Mouse (Mus musculus) hindbrain, embryonic 15.5 days (tissue): ENCODE data around the gene Olfr1012. TPM values are rescaled to one million over a fixed set of nuclear protein-coding genes. Genes with fewer than 3 reads are reported as not detected.

Experiments
- polyA plus RNA-seq: library from polyadenylated mRNA; unstranded; fragments of >200 nt; fragmentation: Nextera tagmentation; extraction: Ambion mirVana; gene quantifications from 2 replicates; pipeline ENCODE4 v1.2.1, GENCODE M21; 2015

The Olfr1012 gene
- polyA plus RNA-seq, 1 experiment from 2014 or later = not detected

Other genes starting within 250 kb of the Olfr1012 start
- 0.06 and 0.10 TPM in 2 replicates for gene 4833423E24Rik, start 243.7 kb downstream of the Olfr1012 start, polyA plus RNA-seq
- gene Olfr996, start 183.6 kb downstream of the Olfr1012 start, polyA plus RNA-seq = not detected in 2 replicates
- not detected in 2 replicates for gene Olfr998, start 173.8 kb downstream of the Olfr1012 start, polyA plus RNA-seq
- not detected in 2 replicates for gene Olfr1000, start 150.9 kb downstream of the Olfr1012 start, polyA plus RNA-seq
- gene Olfr1002, start 112.1 kb downstream of the Olfr1012 start, polyA plus RNA-seq = not detected in 2 replicates
- not detected in 2 replicates for gene Olfr154, start 98.3 kb downstream of the Olfr1012 start, polyA plus RNA-seq
- gene Olfr1006, start 84.0 kb downstream of the Olfr1012 start, polyA plus RNA-seq = not detected in 2 replicates
- not detected in 2 replicates for gene Olfr1008, start 73.3 kb downstream of the Olfr1012 start, polyA plus RNA-seq
- not detected in 2 replicates for gene Olfr1009, start 47.3 kb downstream of the Olfr1012 start, polyA plus RNA-seq
- not detected in 2 replicates for gene Olfr1013, start 4.3 kb upstream of the Olfr1012 start, polyA plus RNA-seq
- gene Olfr1014, start 9.9 kb upstream of the Olfr1012 start, polyA plus RNA-seq = not detected in 2 replicates
- gene Olfr1015, start 19.3 kb upstream of the Olfr1012 start, polyA plus RNA-seq = not detected in 2 replicates
- gene Olfr1016, start 39.8 kb upstream of the Olfr1012 start, polyA plus RNA-seq = not detected in 2 replicates
- gene Olfr1018, start 55.7 kb upstream of the Olfr1012 start, polyA plus RNA-seq = not detected in 2 replicates
- not detected in 2 replicates for gene Olfr1019, start 82.7 kb upstream of the Olfr1012 start, polyA plus RNA-seq
- not detected in 2 replicates for gene Olfr1020, start 84.3 kb upstream of the Olfr1012 start, polyA plus RNA-seq
- gene Olfr1022, start 105.8 kb upstream of the Olfr1012 start, polyA plus RNA-seq = not detected in 2 replicates
- gene Olfr1023, start 122.9 kb upstream of the Olfr1012 start, polyA plus RNA-seq = not detected in 2 replicates
- gene Olfr1024, start 142.3 kb upstream of the Olfr1012 start, polyA plus RNA-seq = not detected in 2 replicates
- gene Olfr1025-ps1, start 152.4 kb upstream of the Olfr1012 start, polyA plus RNA-seq = not detected in 2 replicates
- gene Olfr1026, start 158.8 kb upstream of the Olfr1012 start, polyA plus RNA-seq = not detected in 2 replicates
- not detected in 2 replicates for gene Olfr1028, start 187.7 kb upstream of the Olfr1012 start, polyA plus RNA-seq
- not detected in 2 replicates for gene Olfr1029, start 211.1 kb upstream of the Olfr1012 start, polyA plus RNA-seq
- gene Olfr1030, start 216.5 kb upstream of the Olfr1012 start, polyA plus RNA-seq = not detected in 2 replicates
- not detected in 2 replicates for gene Olfr1031, start 227.5 kb upstream of the Olfr1012 start, polyA plus RNA-seq
- gene Olfr1032, start 242.8 kb upstream of the Olfr1012 start, polyA plus RNA-seq = not detected in 2 replicates